Mouse (Mus musculus) mouse embryonic stem cell (cell line): Measurements from ENCODE around the gene Gm28551.

Experiments
- in situ Hi-C, 2 experiments: fragments of 300-500 bp; cut with MboI; formaldehyde crosslinking; loops; 1 replicate in 1 of 2; 3 replicates in 1 of 2; pipeline ENCODE4 v1.14.3; 2019 to 2020; ENCODE audit warnings: low sequenced_read_pairs in 2 of 2, low pct_unique_long_range_greater_than_20kb in 1 of 2, mixed read lengths in 1 of 2; ENCODE audit not compliant: unreplicated experiment in 1 of 2

The Gm28551 gene

DNA sequence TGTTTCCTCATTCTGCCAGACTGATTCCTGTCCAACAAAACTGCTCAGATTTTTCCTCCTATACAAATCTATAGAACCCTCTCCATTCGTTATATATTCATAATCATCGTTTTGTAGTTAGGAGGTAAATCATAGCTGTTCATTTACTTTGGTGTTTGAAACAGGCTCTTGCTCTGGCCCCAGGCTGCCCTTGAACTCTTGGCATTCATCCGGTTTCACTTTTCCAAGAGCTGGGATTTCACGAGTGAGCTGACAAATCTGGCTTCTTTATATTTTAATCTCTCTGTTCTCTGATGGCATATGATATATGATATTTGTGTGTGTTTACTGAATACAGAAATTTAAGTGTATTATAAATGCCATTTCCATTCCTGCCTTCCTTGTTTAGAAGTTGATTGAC lies 52.0 kb downstream of the Gm28551 start:
- in situ Hi-C loops: no loop called here

- in situ Hi-C loops: no loop called here
Measured at GRCm38 (mm10) chr1:53296581-53297383, 55.7 kb downstream of the Gm28551 start, which contains the start of the genes Pms1, Ormdl1 and Gm28778. Gene Pms1 (minus strand): TSS chr1:53297018. Gene Ormdl1 (plus strand): TSS chr1:53297095. Gene Gm28778 (plus strand): TSS chr1:53297111.

DNA sequence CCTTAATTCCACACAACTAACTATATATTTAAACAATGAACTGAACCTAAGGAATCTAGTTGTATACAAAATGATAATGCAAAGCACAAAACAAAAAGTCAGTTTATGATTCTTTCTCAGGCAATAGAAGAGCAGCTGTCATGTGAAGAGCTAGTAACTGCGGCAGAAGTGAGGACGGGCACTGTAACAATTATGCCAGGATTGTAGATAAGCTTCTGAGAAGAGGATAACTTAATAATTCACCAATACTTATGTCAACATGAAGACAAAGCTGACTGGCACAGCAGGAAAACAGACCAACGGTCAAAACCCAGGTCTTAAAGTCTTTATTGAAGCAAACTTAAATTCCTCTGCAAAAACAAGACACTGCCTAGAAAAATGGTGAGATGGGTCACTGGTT lies 61.3 kb downstream of the Gm28551 start:
- in situ Hi-C loops: no loop called here
